Mouse (Mus musculus): ENCODE measurements around the gene Nrp1.

DNA sequence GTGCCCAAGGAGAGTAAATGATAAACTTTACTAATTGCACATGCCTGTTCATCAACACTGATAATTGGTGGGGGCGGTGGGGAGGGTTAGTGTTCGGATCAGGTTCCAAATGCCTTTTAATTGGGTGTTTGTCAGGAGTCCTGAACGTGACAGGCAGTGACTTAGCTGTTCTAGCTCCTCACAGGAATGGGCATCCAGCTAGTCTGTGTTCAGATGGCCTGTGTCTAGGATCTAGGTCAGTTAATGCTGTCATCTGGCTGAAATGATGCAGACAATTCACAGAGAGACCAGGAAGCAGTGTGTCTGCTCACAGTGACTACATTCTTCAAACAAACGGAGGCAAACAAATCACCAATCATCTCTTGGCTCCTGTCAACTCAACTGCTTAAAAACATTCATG lies 12.1 kb downstream of the Nrp1 start:
- TF ChIP-seq HCFC1 (IDR thresholded peaks at IDR 0.05; ENCODE audit: borderline replicate concordance, insufficient read depth, low read length) (no peak), ZNF384 (IDR thresholded peaks at IDR 0.05; ENCODE audit: low read depth, low read length) (no peak)
